Mouse (Mus musculus) brain, adult 10 weeks (tissue): ENCODE measurements around the gene Dmpk. TPM values are rescaled to one million over a fixed set of nuclear protein-coding genes. Genes with fewer than 3 reads are reported as not detected.

Experiments used
- polyA plus RNA-seq: library from polyadenylated mRNA; stranded (reverse); fragments of 350-450 nt; fragmentation: Illumina TruSeq; extraction: RNeasy Lipid Tissue Mini Kit (QIAGEN cat#74804); gene quantifications from one replicate; pipeline ENCODE4 v1.2.3, GENCODE M21; 2015; ENCODE audit warnings: low read depth, low replicate concordance

The Dmpk gene
- polyA plus RNA-seq: 19.0 TPM

GRCm38 (mm10) chr7:19083701-19084100 lies at the start of gene Dmpk:
Dmpk (plus strand) TSS chr7:19083849.

GRCm38 (mm10) chr7:19054047-19054776 lies 29.4 kb upstream of the Dmpk start, which contains the start of gene Rsph6a:
Rsph6a (plus strand) TSS chr7:19054690.

GRCm38 (mm10) chr7:19075723-19076585 lies 7.7 kb upstream of the Dmpk start, which contains the start of gene Dmwd:
Dmwd (plus strand) TSS chr7:19076227.

GRCm38 (mm10) chr7:19094471-19094825 lies 10.8 kb downstream of the Dmpk start, which contains the start of gene Six5:
Six5 (plus strand) TSS chr7:19094594.

GRCm38 (mm10) chr7:19118028-19118771 lies 34.6 kb downstream of the Dmpk start, which contains the start of gene Gm4969:
Gm4969 (minus strand) TSS chr7:19118368.

GRCm38 (mm10) chr7:19119631-19120429 lies 36.2 kb downstream of the Dmpk start, which contains the start of gene Fbxo46:
Fbxo46 (plus strand) TSS chr7:19119859.

Other genes with a start within 250 kb of the Dmpk start
- gene Mill2, start 243.9 kb upstream of the Dmpk start, polyA plus RNA-seq: 2.0 TPM
- gene Pglyrp1, start 212.5 kb upstream of the Dmpk start, polyA plus RNA-seq: 23.2 TPM
- 11.0 TPM for gene Ccdc61, start 173.4 kb upstream of the Dmpk start, polyA plus RNA-seq
- 20.2 TPM for gene Nova2, start 158.0 kb upstream of the Dmpk start, polyA plus RNA-seq
- gene Nanos2, start 96.4 kb upstream of the Dmpk start, polyA plus RNA-seq: 0.30 TPM
- gene Mypop, start 92.6 kb upstream of the Dmpk start, polyA plus RNA-seq: 33.4 TPM
- gene Irf2bp1, start 79.8 kb upstream of the Dmpk start, polyA plus RNA-seq: 28.9 TPM
- gene Foxa3, start 60.3 kb upstream of the Dmpk start, polyA plus RNA-seq: not detected
- gene Sympk, start 59.5 kb upstream of the Dmpk start, polyA plus RNA-seq: 81.7 TPM
- 0.18 TPM for gene Rsph6a, start 29.2 kb upstream of the Dmpk start, polyA plus RNA-seq
- gene Dmwd, start 7.6 kb upstream of the Dmpk start, polyA plus RNA-seq: 108 TPM
- gene Six5, start 10.7 kb downstream of the Dmpk start, polyA plus RNA-seq: 1.9 TPM
- gene Gm4969, start 34.5 kb downstream of the Dmpk start, polyA plus RNA-seq: 0.33 TPM
- gene Fbxo46, start 36.0 kb downstream of the Dmpk start, polyA plus RNA-seq: 7.9 TPM
- 14.4 TPM for gene Qpctl, start 65.4 kb downstream of the Dmpk start, polyA plus RNA-seq
- gene Snrpd2, start 65.9 kb downstream of the Dmpk start, polyA plus RNA-seq: 82.5 TPM
- gene Gipr, start 82.3 kb downstream of the Dmpk start, polyA plus RNA-seq: 1.8 TPM
- gene Eml2, start 92.6 kb downstream of the Dmpk start, polyA plus RNA-seq: 113 TPM
- 3.4 TPM for gene Gpr4, start 128.7 kb downstream of the Dmpk start, polyA plus RNA-seq
- gene Opa3, start 144.5 kb downstream of the Dmpk start, polyA plus RNA-seq: 44.3 TPM
- 14.7 TPM for gene Vasp, start 188.0 kb downstream of the Dmpk start, polyA plus RNA-seq
- not detected for gene Ppm1n, start 196.2 kb downstream of the Dmpk start, polyA plus RNA-seq
- gene Rtn2, start 198.8 kb downstream of the Dmpk start, polyA plus RNA-seq: 116 TPM
- 8.0 TPM for gene Fosb, start 226.2 kb downstream of the Dmpk start, polyA plus RNA-seq